Mouse (Mus musculus): ENCODE measurements at regions not wholly inside any gene's neighbourhood (a gene's known extent, or its start where the extent isn't known, plus 50 kb on each side); places are given as distances from the start of the nearest gene placed in this dataset.
"Not testable (repeated sequence)": the region's sequence is repeated elsewhere in the genome, so short reads cannot be mapped to it uniquely, and the experiment has no call there.

DNA sequence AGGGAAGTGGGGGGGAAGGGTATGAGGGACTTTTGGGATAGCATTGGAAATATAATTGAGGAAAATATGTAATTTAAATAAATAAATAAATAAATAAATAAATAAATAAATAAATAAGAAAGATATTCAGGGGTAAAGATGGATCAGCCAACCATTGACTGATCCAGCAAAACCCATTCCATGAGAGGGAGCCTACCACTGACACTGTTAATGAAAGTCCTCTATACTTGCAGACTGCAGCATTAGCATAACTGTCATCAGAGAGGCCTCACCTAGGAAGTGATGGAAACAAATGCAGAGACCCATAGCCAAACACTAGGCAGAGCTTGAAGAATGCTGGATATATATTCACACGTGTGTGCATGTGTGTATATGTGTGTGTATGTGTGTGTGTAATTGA lies 993.3 kb downstream of the Defb40 start:
- Histone ChIP-seq H3K4me3 (ENCODE audit: low read depth, low read length) (no peak overlapping the region), H3K4me1 (ENCODE audit: insufficient read depth, low read length) (no peaks in the 10 kb centered on the region), H3K9me3 (ENCODE audit: low read length) (no peaks in the 10 kb centered on the region), H3K27ac (ENCODE audit: low read depth, low read length) (no peak overlapping the region), H3K27me3 (ENCODE audit: insufficient read depth, low read length) (no peaks in the 10 kb centered on the region), H3K9ac (replicated peaks; ENCODE audit: low read length, poor library complexity, severe bottlenecking) (no peak overlapping the region), H3K4me2 (ENCODE audit: low read depth, low read length, poor library complexity, severe bottlenecking) (no peak overlapping the region), H3K36me3 (ENCODE audit: insufficient read depth, low read length) (no peaks in the 10 kb centered on the region)
- DNase-seq (ENCODE audit: low spot score) (no peak), ATAC-seq (ENCODE audit: low FRiP score) (no peak)
- TF ChIP-seq CTCF (IDR thresholded peaks at IDR 0.05): no peak
- 82% methylated on average over 1 of the region's 1 CpGs for WGBS

DNA sequence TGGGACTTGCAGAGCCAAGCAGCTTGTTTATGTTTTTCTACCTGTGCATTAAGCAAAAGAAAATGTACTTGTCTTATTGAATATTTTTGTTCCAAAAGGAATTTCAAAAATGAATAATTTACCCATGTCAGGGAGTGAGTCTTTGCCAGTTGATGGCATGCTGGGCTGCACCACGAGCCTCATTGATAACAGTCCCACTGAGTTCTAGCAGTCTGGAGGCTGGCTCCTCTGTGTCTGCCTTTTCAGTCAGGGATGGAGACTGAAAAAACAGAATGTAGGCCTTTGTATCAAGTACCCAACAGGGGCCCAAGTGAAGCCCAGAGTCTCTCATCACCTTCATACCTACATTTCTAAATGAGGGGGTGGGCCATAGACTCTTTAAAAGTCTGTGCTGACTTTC lies 1029.2 kb downstream of the Defb40 start:
- H3K4me1 ChIP-seq (ENCODE audit: insufficient read depth, low read length): no peaks in the 10 kb centered on the region
- no peak overlapping the region for H3K4me2 ChIP-seq (ENCODE audit: low read depth, low read length, poor library complexity, severe bottlenecking)
- no peaks in the 10 kb centered on the region for H3K27me3 ChIP-seq (ENCODE audit: insufficient read depth, low read length)
- no peak overlapping the region for H3K9ac ChIP-seq (replicated peaks; ENCODE audit: low read length, poor library complexity, severe bottlenecking)
- no peak overlapping the region for H3K27ac ChIP-seq (ENCODE audit: low read depth, low read length)
- ATAC-seq (ENCODE audit: low FRiP score): no peak
- no peaks in the 10 kb centered on the region for H3K36me3 ChIP-seq (ENCODE audit: insufficient read depth, low read length)
- TF ChIP-seq CTCF (IDR thresholded peaks at IDR 0.05): no peak
- DNase-seq (ENCODE audit: low spot score): peak; percentile 3
- H3K9me3 ChIP-seq (ENCODE audit: low read length): no peaks in the 10 kb centered on the region
- 14% methylated on average over 1 of the region's 1 CpGs for WGBS
- H3K4me3 ChIP-seq (ENCODE audit: low read depth, low read length): no peak overlapping the region

DNA sequence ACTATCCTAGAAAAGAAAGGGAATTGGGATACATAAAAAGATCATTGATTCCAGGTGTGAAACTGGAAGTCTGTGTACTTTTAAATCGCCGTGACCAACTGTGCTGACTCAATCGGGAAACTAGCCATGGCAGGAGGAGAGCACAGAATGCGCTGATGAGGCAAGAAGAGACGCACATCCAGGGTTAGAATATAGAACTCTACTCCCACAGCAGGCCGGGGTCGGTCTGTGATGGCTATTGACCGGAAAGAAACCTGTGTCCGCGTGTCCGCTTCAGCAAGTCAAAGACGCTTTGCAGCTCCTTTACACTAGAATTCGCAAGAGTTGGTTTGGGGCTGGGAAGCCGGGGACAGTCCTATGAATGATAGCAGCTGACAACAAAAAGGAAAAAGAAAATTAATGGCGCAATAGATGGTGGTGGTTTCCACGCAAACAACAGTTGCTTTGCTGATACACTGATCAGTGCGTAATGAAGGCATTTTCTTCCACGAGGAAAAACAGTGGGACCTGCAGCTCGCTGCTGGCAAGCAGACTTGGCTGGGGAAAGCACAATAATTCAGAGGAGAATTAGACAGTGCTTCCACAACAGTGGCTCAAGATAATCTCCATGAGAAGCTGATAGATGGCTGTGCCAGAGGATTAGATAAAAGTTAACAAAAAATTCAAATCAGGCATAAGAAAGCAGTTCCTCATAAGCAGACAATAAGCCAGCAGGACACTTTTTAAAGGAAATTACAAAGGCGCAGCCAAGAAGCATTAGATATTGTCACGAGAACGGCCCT lies 1029.8 kb downstream of the Defb40 start:
- no peak for TF ChIP-seq CTCF (IDR thresholded peaks at IDR 0.05)
- Histone ChIP-seq H3K9ac (replicated peaks; ENCODE audit: low read length, poor library complexity, severe bottlenecking) (no peak overlapping the region), H3K27me3 (ENCODE audit: insufficient read depth, low read length) (no peaks in the 10 kb centered on the region), H3K4me3 (ENCODE audit: low read depth, low read length) (no peak overlapping the region), H3K4me1 (ENCODE audit: insufficient read depth, low read length) (no peaks in the 10 kb centered on the region), H3K4me2 (ENCODE audit: low read depth, low read length, poor library complexity, severe bottlenecking) (peak overlapping the region; percentile 25), H3K36me3 (ENCODE audit: insufficient read depth, low read length) (no peaks in the 10 kb centered on the region), H3K27ac (ENCODE audit: low read depth, low read length) (no peak overlapping the region), H3K9me3 (ENCODE audit: low read length) (no peaks in the 10 kb centered on the region)
- WGBS: 36% methylated on average over 22 of the region's 22 CpGs
- peak; percentile 50 for DNase-seq (ENCODE audit: low spot score)
- no peak for ATAC-seq (ENCODE audit: low FRiP score)

DNA sequence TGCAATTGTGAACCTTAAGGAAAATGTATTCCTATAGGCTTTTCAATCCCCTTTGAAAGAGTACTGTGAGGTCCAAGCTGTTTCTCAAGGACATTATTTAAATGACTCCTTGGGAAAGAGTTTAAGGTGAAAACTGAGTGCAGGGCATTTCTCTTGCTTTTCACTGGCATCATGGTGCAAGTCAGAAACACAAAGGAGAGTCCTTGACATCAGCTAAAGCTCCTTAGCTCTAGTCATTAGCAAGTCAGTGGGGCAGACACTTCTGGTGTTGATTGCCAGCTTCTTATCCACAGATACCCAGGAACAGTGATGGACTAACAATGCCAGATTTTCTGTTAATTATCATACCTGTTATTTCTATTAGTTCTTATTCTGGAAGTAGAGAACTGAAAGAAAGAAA lies 1043.4 kb downstream of the Defb40 start:
- H3K4me2 ChIP-seq (ENCODE audit: low read depth, low read length, poor library complexity, severe bottlenecking): no peak overlapping the region
- H3K27me3 ChIP-seq (ENCODE audit: insufficient read depth, low read length): no peaks in the 10 kb centered on the region
- H3K27ac ChIP-seq (ENCODE audit: low read depth, low read length): no peak overlapping the region
- ATAC-seq (ENCODE audit: low FRiP score) (no peak), DNase-seq (ENCODE audit: low spot score) (no peak)
- no peaks in the 10 kb centered on the region for H3K4me1 ChIP-seq (ENCODE audit: insufficient read depth, low read length)
- no peak overlapping the region for H3K9ac ChIP-seq (replicated peaks; ENCODE audit: low read length, poor library complexity, severe bottlenecking)
- TF ChIP-seq CTCF (IDR thresholded peaks at IDR 0.05): no peak
- H3K36me3 ChIP-seq (ENCODE audit: insufficient read depth, low read length): no peaks in the 10 kb centered on the region
- H3K4me3 ChIP-seq (ENCODE audit: low read depth, low read length): no peak overlapping the region
- H3K9me3 ChIP-seq (ENCODE audit: low read length): no peaks in the 10 kb centered on the region

DNA sequence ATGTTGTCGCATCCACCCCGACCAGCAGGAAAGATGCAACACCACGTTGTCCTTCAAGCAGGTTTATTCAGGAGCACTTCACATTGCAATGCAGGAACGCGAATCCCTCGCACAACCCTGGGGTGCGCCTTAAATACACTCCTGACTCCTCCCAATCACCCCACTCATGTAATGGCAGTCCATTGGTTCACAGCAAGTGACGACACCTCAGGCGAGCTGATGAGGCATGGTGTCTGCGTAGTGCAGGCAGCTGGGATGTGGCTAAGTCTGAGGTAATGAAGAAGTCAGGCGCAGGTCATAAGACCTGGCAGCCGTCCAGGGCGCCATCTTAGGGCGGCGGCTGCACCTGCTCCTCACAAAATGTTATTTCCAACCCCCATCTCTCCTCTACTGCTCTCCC lies 1068.7 kb downstream of the Defb40 start:
- no peak overlapping the region for H3K4me2 ChIP-seq (ENCODE audit: low read depth, low read length, poor library complexity, severe bottlenecking)
- no peak overlapping the region for H3K9ac ChIP-seq (replicated peaks; ENCODE audit: low read length, poor library complexity, severe bottlenecking)
- no peaks in the 10 kb centered on the region for H3K27me3 ChIP-seq (ENCODE audit: insufficient read depth, low read length)
- no peak overlapping the region for H3K4me3 ChIP-seq (ENCODE audit: low read depth, low read length)
- WGBS: 92% methylated on average over 15 of the region's 15 CpGs
- ATAC-seq (ENCODE audit: low FRiP score) (no peak), DNase-seq (ENCODE audit: low spot score) (no peak)
- H3K9me3 ChIP-seq (ENCODE audit: low read length): no peaks in the 10 kb centered on the region
- H3K27ac ChIP-seq (ENCODE audit: low read depth, low read length): no peak overlapping the region
- H3K4me1 ChIP-seq (ENCODE audit: insufficient read depth, low read length): no peaks in the 10 kb centered on the region
- no peaks in the 10 kb centered on the region for H3K36me3 ChIP-seq (ENCODE audit: insufficient read depth, low read length)
- TF ChIP-seq CTCF (IDR thresholded peaks at IDR 0.05): no peak

DNA sequence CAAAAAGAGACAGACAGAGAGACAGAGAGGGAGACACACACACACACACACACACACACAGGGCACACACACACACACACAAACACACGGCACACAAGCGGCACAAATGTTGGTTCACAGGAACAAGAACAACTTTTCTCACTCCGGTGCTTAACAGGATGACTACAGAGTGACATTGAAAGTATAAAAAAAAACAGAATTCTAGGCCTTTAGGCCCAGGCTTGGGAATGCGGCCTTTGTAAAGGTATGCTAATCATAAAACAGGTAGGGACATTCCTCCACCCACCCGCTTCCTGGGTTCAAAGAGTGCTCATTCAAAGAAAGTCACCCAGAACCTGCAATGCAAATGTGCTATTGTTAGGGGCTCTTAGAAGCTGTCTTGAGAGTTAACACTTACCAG lies 1089.5 kb downstream of the Defb40 start:
- not testable (repeated sequence) for H3K4me1 ChIP-seq (ENCODE audit: insufficient read depth, low read length); ATAC-seq (ENCODE audit: low FRiP score); H3K9me3 ChIP-seq (ENCODE audit: low read length); H3K27ac ChIP-seq (ENCODE audit: low read depth, low read length); H3K27me3 ChIP-seq (ENCODE audit: insufficient read depth, low read length); H3K4me3 ChIP-seq (ENCODE audit: low read depth, low read length); H3K4me2 ChIP-seq (ENCODE audit: low read depth, low read length, poor library complexity, severe bottlenecking); H3K36me3 ChIP-seq (ENCODE audit: insufficient read depth, low read length); DNase-seq (ENCODE audit: low spot score); H3K9ac ChIP-seq (replicated peaks; ENCODE audit: low read length, poor library complexity, severe bottlenecking)
- 81% methylated on average over 5 of the region's 5 CpGs for WGBS
